Mouse (Mus musculus) forebrain, embryonic 14.5 days (tissue): ENCODE data around the gene Fam198b. TPM values are rescaled to one million over a fixed set of nuclear protein-coding genes. Genes with fewer than 3 reads are reported as not detected.

Experiments
- ATAC-seq: fragments of 200-750 bp; cut with Nextera tagmentation; 2 replicates; pipeline ENCODE4 v1.8.0; 2017; ENCODE audit warnings: mild to moderate bottlenecking, moderate library complexity
- DNase-seq: peaks from one replicate; pipeline ENCODE4 v3.0.0-alpha.2; 2015; ENCODE audit warnings: low spot score
- H3K27ac ChIP-seq: fragments of 300-500 bp; sonication (generic); 2 replicates; pipeline ENCODE4 v1.5.1; 2014; ENCODE audit warnings: low read depth, mild to moderate bottlenecking, control low read depth, low read length, moderate library complexity
- H3K27me3 ChIP-seq: fragments of 300-500 bp; sonication (generic); replicated peaks from 2 replicates; pipeline ENCODE4 v1.6.1; 2014; ENCODE audit warnings: low read length, control low read depth, mixed read lengths; ENCODE audit not compliant: control insufficient read depth, insufficient read depth
- H3K36me3 ChIP-seq: fragments of 300-500 bp; sonication (generic); 2 replicates; pipeline ENCODE4 v1.6.1; 2014; ENCODE audit warnings: low read length, control low read depth; ENCODE audit not compliant: control insufficient read depth, insufficient read depth
- H3K4me1 ChIP-seq: fragments of 300-500 bp; sonication (generic); 2 replicates; pipeline ENCODE4 v1.6.1; 2014; ENCODE audit warnings: antibody characterized with exemption, low read length, control low read depth; ENCODE audit not compliant: control insufficient read depth, insufficient read depth
- H3K4me2 ChIP-seq: fragments of 300-500 bp; sonication (generic); 2 replicates; pipeline ENCODE4 v1.6.1; 2014; ENCODE audit warnings: mild to moderate bottlenecking, control low read depth, low read length
- H3K4me3 ChIP-seq: fragments of 300-500 bp; sonication (generic); 2 replicates; pipeline ENCODE4 v1.5.1; 2014; ENCODE audit warnings: low read depth, low read length, control low read depth
- H3K9ac ChIP-seq: fragments of 300-500 bp; sonication (generic); 2 replicates; pipeline ENCODE4 v1.6.1; 2014; ENCODE audit warnings: mild to moderate bottlenecking, low read length, control low read depth, moderate library complexity
- H3K9me3 ChIP-seq: fragments of 300-500 bp; sonication (generic); replicated peaks from 2 replicates; pipeline ENCODE4 v1.6.1; 2016; ENCODE audit warnings: low read length, control low read depth, mixed read lengths; ENCODE audit not compliant: control insufficient read depth
- WGBS: fragments of 180-500 bp; shearing (Covaris S2); extraction: QIAGEN DNeasy Blood & Tissue Kit; methylation state at CpG from one replicate; pipeline ENCODE4 v1.1.7; 2014; 5-methylcytosine and 5-hydroxymethylcytosine counted together
- polyA plus RNA-seq: library from polyadenylated mRNA; unstranded; fragments of >200 nt; fragmentation: Nextera tagmentation; extraction: Ambion mirVana; gene quantifications from 2 replicates; pipeline ENCODE4 v1.2.1, GENCODE M21; 2014

Gene Fam198b
- polyA plus RNA-seq, 1 experiment from 2014 or later = 1.2 TPM

DNA sequence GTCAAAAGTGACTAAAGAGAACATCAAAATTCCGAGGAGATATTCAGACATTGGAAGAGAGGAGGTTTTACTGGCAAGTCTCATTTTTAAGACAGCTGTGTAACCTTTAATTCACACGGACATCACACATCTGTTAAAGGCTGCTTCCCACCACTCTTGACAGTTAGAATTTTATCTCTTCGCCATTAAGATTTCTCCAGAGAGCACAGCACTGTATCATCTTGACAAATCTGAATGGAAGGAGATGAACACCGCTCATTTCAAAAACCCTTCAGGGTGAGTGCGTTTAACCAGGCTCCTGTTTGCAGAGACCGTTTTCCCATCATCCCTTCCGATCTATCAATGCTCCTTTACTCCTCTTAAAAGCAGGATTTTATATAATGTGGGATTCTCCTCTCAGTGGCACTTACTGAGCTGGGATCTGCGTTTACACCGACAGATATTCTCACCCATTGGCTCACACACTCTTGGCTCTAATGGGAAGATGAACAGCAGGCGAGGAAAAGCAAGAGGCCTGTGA, 20.0 kb downstream of the Fam198b start:
- H3K9ac ChIP-seq = no peak overlapping the region
- H3K27ac ChIP-seq = no peak overlapping the region; the same call in 1 of the 2 replicates
- DNase-seq (peak; percentile 17), ATAC-seq (peak; percentile 42; the same call in 1 of the 2 replicates)
- no peaks in the 10 kb centered on the region for H3K36me3 ChIP-seq
- no peak overlapping the region for H3K4me3 ChIP-seq
- H3K27me3 ChIP-seq = no peaks in the 10 kb centered on the region
- H3K4me2 ChIP-seq = no peak overlapping the region
- H3K4me1 ChIP-seq = peaks cover 8% of the 10 kb centered on the region
- no peaks in the 10 kb centered on the region for H3K9me3 ChIP-seq
- WGBS = 73% methylated on average over 10 of the region's 10 CpGs

DNA sequence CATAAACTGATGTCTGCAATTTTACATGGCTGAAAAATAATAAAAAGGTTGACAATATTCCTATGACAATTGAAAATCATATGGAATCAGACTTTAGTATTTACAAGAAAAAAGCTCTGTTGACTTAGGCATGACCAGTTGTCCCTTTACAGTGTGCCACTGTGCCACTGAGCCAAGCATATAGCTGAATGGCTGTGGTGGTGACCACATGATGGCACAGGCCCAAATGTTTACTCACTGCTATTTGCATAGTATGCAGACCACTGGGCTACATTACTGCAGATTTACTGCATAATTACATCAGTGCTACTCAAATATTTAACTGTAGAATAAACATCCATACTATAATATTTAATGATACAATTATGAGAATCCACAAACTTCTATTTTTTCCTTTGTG, 21.1 kb downstream of the Fam198b start:
- no peak overlapping the region for H3K9ac ChIP-seq
- H3K36me3 ChIP-seq = no peaks in the 10 kb centered on the region
- peaks cover 8% of the 10 kb centered on the region for H3K4me1 ChIP-seq
- no peaks in the 10 kb centered on the region for H3K27me3 ChIP-seq
- no peak overlapping the region for H3K27ac ChIP-seq
- no peak overlapping the region for H3K4me2 ChIP-seq
- peak; percentile 20 for DNase-seq
- 0 out of 2 replicates have a peak, but pooled peaks have one; percentile 41 for ATAC-seq
- H3K4me3 ChIP-seq = no peak overlapping the region
- no peaks in the 10 kb centered on the region for H3K9me3 ChIP-seq

DNA sequence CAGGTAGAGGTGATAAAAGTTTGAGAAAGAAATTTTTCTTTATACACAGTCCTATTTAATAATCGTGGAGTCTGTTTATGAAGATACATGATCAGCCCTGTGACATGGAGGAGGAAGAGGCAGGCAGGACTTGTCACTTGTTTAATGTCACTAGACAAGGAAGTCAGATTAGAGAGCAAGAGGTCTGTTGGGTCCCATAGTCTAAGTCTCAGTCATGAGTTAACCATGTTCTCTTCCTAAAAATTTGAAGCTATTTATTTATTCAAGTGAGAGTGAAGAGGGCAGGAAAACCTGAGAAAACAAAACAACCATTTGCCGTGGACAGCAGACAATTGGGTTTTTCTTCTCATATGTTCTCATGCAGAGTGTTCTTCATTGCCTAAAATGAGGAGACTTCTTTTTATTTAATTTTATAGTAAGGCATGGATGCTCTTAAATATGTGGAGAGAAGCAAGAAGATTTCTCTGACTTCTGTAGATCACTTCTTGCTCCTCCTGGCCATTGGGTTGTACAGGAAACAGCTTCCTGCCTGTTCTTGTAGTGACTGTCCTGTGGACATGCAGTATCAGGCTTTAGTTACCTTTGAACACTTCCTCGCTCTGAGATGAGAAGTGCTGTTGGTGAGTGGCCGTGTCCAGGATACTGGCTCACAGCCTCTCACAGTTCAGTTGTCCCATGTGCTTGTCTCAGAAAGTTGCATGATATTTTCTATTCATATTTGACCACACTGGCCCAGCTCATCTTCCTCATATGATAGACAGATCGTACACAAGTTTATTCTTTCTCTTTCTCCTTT, 22.1 kb downstream of the Fam198b start:
- Histone ChIP-seq H3K36me3 (no peaks in the 10 kb centered on the region), H3K9ac (no peak overlapping the region), H3K9me3 (no peaks in the 10 kb centered on the region), H3K4me3 (no peak overlapping the region), H3K27ac (no peak overlapping the region), H3K27me3 (no peaks in the 10 kb centered on the region), H3K4me1 (peaks cover 8% of the 10 kb centered on the region), H3K4me2 (no peak overlapping the region)
- WGBS = 87% methylated on average over 5 of the region's 5 CpGs
- ATAC-seq (no peak), DNase-seq (no peak)

DNA sequence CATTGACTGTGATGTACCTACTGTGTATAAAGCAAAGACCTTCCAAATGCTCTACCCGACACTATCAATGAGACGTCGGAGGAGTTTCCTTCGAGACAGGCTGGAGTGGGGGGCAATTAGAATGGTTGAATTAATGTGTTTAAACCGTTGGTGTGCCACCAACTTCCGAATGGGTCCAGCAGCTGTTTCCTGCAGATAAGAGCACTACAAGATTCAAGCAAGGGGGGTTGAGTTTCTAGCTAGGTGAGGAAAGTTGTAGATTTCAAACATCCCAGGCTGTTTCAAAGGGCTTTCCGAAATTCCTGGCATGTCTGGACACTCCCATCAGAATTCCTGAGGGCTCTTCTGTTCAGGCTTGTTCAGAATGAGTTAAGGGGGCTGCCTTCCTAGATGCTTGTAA, 22.9 kb downstream of the Fam198b start:
- no peaks in the 10 kb centered on the region for H3K36me3 ChIP-seq
- no peak overlapping the region for H3K4me3 ChIP-seq
- H3K9ac ChIP-seq = no peak overlapping the region
- 76% methylated on average over 7 of the region's 7 CpGs for WGBS
- no peak for ATAC-seq
- H3K9me3 ChIP-seq = no peaks in the 10 kb centered on the region
- H3K4me2 ChIP-seq = no peak overlapping the region
- no peaks in the 10 kb centered on the region for H3K27me3 ChIP-seq
- DNase-seq = no peak
- no peak overlapping the region for H3K27ac ChIP-seq
- H3K4me1 ChIP-seq = peaks cover 8% of the 10 kb centered on the region

DNA sequence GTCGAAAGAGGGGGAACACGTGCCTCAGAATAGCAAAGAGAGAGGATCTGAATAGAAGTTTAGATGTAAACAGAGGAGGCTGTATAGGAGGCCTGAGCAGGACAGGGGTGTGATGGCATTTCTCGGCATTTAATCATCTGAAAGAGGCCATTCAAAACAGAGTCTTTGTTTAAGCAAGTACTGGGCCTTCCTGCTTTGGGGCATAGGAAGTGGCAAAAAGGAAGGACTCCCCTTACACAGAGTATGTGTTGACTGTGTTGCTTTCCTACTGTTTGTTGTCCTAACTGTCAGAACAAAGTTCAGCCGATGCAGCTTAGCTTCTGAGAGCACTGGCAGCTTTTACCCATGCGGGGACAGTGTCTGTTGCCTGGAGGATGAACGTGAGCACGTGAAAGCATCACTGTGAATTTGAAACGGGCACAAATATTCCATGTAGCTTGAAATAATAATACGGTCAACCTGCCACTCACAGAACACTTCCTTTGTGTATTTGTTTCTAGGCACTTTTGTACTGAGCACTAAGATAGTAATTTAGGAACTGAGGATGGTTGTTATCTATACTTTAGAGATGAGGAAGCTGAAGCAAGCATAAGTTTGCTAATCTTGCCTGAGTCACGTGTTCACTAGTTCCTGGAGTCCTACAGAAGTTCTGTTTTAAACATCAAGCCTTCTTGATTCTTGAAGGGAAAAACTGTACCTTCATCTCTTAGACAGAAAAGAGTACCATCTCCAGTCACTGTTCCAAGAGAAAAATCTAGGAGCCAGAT, 26.2 kb downstream of the Fam198b start:
- Histone ChIP-seq H3K27ac (no peak overlapping the region), H3K4me1 (no peaks in the 10 kb centered on the region), H3K4me2 (no peak overlapping the region), H3K9me3 (no peaks in the 10 kb centered on the region), H3K9ac (no peak overlapping the region), H3K4me3 (no peak overlapping the region), H3K36me3 (no peaks in the 10 kb centered on the region), H3K27me3 (no peaks in the 10 kb centered on the region)
- DNase-seq (no peak), ATAC-seq (no peak)
- 53% methylated on average over 10 of the region's 10 CpGs for WGBS

DNA sequence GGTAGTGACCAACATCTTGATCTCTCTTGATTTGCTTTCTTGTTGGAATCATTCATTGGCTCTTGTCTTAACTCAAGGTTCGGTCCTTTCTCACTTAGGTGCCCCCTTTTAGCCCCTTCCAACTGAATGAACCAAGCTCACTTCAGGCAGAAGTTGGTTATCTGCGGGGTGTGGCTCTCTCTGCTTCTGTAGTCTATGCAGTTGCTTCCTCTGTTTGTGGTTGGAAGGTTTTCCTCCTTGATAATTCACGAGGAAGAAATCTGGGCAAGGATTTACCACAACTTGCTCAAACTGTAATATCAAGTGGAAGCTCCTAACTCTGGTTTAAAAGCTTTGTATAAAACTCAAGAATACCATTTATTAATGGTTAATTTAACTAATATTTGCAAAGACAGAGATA, 26.8 kb downstream of the Fam198b start:
- no peak overlapping the region for H3K4me3 ChIP-seq
- no peak for ATAC-seq
- WGBS = 91% methylated on average over 3 of the region's 3 CpGs
- H3K4me1 ChIP-seq = no peaks in the 10 kb centered on the region
- H3K27ac ChIP-seq = no peak overlapping the region
- H3K36me3 ChIP-seq = no peaks in the 10 kb centered on the region
- DNase-seq = no peak
- no peak overlapping the region for H3K9ac ChIP-seq
- no peaks in the 10 kb centered on the region for H3K9me3 ChIP-seq
- no peak overlapping the region for H3K4me2 ChIP-seq
- H3K27me3 ChIP-seq = no peaks in the 10 kb centered on the region

DNA sequence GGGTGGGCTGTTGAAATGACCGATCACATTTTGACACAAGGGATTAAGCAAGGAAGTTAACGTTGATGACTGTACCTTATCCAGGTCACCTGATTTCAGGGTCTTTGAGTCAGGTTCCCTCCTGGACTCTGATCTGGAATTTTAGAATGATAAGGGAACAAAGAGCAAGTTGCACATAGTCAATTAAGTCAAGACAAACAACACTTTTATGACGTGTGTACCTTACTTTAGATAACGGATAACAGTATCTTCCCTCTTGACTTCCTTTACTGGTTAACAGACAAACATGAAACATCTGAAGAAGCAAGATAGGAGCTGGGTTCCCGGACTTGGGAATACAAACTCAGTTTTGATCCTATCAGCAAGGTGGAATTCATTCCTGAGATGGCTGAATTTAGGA, 29.7 kb downstream of the Fam198b start:
- Histone ChIP-seq H3K27me3 (no peaks in the 10 kb centered on the region), H3K4me1 (no peaks in the 10 kb centered on the region), H3K9ac (no peak overlapping the region), H3K4me3 (no peak overlapping the region), H3K27ac (no peak overlapping the region), H3K36me3 (no peaks in the 10 kb centered on the region), H3K9me3 (no peaks in the 10 kb centered on the region), H3K4me2 (no peak overlapping the region)
- no peak for ATAC-seq
- no peak for DNase-seq
- WGBS = 93% methylated on average over 5 of the region's 5 CpGs

DNA sequence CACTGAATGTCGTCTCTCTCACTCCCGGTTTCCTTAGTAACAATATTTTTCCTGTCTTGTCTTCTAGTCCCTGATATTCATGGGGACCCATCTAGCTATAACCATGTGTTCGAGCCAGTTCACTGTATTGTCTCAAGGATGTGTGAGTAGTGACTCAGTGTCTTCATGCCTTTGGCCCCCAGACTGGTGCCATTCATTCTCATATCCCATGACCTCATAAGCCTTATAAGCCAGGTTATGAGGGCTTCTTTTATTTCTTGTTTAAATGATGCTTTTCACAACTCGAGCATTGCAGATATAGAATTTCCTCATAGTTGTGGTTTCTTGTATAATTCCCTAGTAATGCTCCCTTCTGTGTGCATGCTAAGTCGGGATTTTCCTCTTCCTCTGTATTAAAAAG, 31.9 kb downstream of the Fam198b start:
- Histone ChIP-seq H3K4me3 (no peak overlapping the region), H3K9me3 (no peaks in the 10 kb centered on the region), H3K4me1 (no peaks in the 10 kb centered on the region), H3K36me3 (no peaks in the 10 kb centered on the region), H3K27me3 (no peaks in the 10 kb centered on the region), H3K9ac (no peak overlapping the region), H3K27ac (no peak overlapping the region), H3K4me2 (no peak overlapping the region)
- DNase-seq = no peak
- no peak for ATAC-seq
- 87% methylated on average over 5 of the region's 5 CpGs for WGBS

DNA sequence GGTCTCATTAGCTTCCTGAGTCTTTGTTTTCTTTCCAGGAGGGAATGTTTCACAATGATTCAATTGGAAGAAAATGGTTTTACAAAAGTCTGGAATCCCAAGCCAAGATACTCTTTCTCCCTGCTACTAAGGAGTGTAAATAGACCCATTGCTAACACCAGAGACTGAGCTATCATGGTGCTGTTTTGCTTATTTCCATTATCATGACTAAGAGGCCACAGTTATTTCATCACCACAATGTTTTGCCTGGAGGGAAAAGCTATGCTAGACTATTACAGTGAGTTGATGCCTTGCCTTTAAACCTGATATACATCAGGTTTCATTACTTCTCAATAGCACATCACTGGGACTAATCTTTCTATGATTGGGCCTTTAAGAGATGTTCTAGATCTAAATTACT, 34.4 kb downstream of the Fam198b start:
- Histone ChIP-seq H3K9ac (no peak overlapping the region), H3K36me3 (no peaks in the 10 kb centered on the region), H3K4me3 (no peak overlapping the region), H3K4me1 (no peaks in the 10 kb centered on the region), H3K4me2 (no peak overlapping the region), H3K9me3 (no peaks in the 10 kb centered on the region), H3K27me3 (no peaks in the 10 kb centered on the region), H3K27ac (no peak overlapping the region)
- no peak for ATAC-seq
- DNase-seq = no peak
